Mouse (Mus musculus) mouse trophoblast stem cell (cell line): Measurements from ENCODE around the gene Cipc.

Source experiments
- in situ Hi-C, 2 experiments: fragments of 300-500 bp; cut with MseI, MboI; formaldehyde crosslinking; loops; 2 replicates in 1 of 2; 3 replicates in 1 of 2; pipeline ENCODE4 v1.15.1; 2025

The Cipc gene

DNA sequence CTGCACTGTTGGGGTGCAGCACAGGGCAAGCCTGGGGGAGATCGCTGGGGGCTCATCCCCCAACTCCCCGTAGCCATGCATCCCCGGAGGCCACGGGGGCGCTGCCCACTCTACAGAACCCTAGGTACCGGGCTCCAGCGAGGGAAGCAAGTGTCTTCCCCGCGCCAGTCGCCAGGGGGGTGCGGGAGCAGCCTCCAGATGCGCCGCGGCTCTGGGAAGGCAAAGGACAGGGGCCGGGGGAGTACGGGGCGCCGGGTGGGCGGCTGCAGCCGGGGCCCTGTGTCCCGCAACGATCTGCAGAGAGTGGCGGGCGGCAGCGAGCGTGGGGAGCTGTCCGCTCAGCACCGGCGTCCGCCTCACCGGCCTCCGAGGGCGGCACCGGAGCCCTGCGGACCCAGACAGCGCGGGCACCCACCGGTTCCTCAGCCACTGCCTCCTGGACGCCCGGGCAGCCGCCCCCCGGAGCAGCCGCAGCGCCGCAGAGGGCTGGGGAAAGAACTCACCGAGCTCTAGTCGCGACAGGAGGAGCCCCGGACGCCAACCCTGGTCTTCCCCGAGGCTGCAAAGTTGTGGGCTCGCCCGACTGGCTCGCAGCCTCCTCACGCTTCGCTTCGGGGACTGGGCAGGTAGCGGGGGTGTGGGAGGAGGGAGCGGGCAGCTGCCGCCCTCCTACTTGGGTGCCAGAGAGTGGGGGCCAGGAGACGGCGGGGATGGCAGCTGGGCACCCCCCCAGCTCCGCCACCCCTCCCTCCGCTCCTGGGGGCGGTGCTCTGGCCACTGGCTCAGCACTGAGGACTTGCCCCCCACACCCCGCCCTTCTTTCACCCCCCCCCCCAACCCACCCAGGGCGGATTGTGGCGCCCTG lies 43.3 kb downstream of the Cipc start, which contains the start of gene Zdhhc22:
Gene Zdhhc22, minus strand, starts transcription at position 541 of the 865 bp plus-strand sequence.
- in situ Hi-C loops, result no loop called here

DNA sequence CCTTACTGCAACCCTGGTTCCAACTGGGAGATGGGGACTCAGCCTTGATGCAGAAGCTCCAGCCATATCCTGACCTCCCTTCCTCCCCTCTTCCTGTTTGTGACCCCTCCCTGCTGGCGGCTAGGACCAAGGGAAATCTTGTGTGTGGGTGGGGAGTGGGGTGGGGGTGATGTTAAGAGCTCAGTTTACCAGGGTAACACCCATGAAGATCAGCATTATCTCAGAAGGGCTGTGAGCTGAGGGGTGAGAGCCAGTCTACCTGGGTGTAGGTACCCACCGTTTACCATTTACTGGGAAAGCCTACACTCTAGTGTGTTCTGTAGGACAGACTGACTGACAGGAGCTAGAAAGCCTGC lies 43.9 kb downstream of the Cipc start:
- in situ Hi-C loops, result no loop called here

DNA sequence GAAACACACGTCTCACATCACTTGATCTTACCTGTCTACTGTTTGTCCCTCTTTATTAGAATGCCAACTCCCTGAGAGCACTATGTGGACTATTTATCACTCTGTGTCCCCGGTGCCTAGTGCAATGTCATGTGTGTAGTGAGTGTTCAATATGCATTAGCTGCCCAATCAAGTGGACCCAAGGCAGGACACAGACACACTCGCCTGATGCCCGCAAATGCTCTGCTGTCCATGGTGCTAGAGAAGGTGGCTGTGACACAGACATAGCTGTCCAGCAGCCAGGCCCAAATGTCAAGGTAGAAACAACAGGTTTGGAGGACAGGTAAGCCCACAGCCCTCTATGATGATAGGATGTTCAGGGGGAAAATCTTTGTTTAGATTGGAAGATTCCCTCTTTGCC lies 47.3 kb downstream of the Cipc start:
- in situ Hi-C loops, result no loop called here

DNA sequence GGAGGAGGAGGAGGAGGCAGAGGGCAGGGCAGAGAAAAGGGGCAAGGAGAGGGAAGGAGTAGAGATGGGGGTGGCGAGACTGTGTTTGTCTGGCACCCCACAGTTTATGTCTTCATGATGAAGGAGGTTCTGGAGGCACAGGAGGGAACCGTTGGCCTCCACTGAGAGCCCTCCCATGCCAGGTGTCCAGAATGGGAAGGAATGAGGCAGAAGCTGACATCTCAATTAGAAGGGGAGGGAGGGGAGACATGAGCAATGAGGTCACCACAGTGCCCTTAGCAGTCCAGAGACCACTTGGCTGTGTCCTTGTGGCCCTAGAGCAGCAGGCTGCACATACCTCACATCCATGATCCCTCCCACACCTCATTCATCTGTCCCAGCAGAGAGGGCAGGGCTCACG lies 47.9 kb downstream of the Cipc start:
- in situ Hi-C loops, result loop anchor here in 1 of 2 experiments (5.0 kb wide), 1 partner anchor 58 kb away; no protein-coding TSS in a partner anchor

DNA sequence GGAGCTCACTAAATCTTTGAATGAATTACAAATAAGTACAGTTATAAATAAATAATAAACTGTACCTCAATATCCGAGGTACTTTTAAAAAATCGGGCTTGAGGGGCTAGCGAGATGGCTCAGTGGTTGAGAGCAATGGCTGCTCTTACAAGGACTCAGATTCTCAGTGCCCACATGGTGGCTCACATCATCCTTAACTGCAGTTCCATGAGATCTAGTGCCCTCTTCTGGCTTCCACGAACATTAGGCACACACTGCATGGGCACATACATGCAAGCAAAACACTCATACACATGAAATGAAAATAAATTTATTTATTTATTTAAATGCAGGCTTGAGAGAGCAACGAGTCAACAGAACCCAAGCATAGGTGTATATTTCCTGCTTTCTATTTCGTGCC lies 49.1 kb downstream of the Cipc start:
- in situ Hi-C loops, result loop anchor here in 1 of 2 experiments (5.0 kb wide), 1 partner anchor 56 kb away; no protein-coding TSS in a partner anchor

DNA sequence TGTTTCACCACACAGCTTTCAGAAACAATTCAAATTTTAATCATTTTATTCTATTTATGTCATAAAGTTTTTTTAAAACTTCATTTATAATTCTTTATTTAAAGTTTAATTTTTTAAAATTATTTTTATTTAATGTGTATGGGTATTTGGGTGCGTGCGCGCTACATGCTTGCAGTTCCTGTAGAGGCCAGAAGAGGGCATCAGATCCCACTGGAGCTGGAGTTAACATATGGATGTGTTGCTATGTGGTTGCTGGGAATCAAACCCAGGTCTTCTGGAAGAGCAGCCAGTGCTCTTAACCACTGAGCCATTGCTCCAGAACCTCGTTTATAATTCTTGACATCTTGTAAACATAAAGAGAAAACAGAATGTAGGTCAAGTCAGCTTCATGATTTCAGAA lies 51.9 kb downstream of the Cipc start:
- in situ Hi-C loops, result loop anchor here in 1 of 2 experiments (5.0 kb wide), 1 partner anchor 54 kb away; no protein-coding TSS in a partner anchor

DNA sequence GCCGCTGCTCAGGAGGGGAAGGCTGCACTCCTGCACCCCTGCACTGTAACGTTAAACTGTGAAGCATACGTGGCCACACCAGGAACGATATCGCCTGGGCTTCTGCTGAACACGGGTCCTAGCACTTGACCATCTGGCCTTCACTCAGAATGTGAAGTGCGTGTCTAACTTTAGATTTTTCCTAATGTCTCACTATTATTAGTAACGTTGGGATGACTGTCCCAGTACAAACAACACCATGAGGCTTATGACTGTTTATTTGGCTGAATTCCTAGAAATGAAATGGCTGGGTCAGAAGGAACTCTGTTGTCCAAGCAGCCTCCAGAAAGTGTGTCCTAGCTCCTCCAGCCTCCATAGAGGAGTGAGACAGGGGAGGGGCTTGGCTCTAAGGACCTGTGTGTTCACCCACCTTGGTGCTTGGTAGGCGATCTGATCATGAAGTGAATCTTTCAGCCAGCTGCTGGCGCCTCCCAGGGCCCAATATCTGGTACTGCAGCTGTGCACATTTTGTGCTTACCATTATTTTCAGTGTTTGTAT lies 52.5 kb downstream of the Cipc start:
- in situ Hi-C loops, result loop anchor here in 1 of 2 experiments (5.0 kb wide), 1 partner anchor 53 kb away; no protein-coding TSS in a partner anchor

DNA sequence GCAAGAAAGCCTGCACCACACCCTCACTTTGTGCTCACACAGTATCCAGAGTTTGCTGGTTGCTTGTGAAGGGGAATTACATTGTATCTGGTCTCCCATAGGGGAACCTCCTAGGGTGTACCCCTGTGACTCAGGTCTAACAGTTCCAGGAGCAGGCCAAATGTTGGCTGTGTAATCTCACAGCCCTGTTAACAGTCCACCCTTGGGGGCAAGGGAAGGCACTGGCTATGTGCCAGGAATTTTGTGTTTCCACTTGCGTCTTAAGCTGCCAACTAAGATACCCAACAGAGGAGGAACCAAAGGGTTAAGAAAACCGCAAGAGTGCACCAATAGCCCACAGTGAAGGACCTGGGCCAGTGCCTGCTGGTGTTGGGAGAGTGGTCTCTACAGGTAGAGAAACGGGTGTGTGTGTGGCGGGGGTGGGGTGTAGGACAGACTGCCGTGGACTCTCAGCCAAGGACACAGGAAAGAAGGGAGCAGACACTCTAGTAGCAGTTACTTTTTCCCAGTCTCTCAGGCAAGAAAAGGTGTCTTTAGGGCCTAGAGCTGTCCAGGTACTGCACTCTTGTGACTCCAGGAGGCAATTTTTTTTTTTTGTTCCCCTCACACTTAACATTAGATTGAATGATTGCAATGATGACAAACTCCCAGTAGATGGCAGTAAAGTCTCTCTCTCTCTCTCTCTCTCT lies 53.5 kb downstream of the Cipc start:
- in situ Hi-C loops, result no loop called here

DNA sequence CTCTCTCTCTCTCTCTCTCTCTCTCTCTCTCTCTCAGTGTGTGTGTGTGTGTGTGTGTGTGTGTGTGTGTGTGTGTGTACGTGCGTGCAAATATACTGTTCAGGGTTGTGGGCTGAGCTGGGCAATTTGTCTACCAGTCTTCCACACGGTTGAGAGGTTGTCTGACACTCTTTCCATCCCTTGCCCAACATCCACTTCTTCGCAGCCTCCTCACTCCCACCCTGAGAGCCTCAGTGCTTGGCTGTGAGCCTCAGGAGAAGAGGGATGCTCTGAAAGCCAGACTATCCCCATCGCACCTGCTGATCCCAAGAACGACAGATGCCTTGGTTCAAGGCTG lies 54.0 kb downstream of the Cipc start:
- in situ Hi-C loops, result no loop called here

DNA sequence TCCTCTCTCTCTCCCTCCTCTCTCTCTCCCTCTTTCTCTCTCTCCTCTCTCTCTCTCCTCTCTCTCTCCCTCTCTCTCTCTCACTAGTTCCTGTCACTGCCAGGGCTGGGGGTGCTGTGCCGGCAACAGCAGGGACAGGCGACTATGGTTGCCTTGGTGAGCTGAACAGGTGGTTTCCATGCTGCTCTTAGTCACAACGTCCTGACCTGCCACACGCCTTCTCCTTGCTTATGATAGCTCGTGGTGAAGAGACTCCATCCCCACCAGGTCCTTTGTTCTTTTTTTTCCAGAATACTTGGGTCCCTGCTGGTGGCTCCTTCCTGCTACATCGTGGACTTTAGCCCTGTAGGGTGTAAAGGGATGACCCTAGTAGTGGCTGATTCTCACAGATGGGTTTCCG lies 55.4 kb downstream of the Cipc start:
- in situ Hi-C loops, result no loop called here

DNA sequence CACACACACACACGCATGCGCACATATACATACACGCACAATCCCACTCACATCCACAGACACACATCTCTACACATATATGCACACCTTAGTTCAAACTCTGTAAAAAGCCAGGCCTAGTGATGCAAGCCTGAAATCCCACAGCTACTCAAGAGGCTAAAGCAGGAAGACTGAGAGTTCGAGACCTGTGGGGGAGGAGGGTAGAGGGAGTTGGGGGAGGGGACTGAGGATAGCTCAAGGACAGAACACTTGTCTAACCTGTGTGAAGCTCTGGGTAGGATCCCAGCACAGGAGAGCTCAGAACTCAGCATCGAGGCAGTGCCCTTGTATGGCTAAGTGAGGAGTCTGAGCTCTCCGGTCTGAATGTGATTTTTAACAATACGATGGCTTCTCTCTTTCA lies 56.0 kb downstream of the Cipc start:
- in situ Hi-C loops, result no loop called here

DNA sequence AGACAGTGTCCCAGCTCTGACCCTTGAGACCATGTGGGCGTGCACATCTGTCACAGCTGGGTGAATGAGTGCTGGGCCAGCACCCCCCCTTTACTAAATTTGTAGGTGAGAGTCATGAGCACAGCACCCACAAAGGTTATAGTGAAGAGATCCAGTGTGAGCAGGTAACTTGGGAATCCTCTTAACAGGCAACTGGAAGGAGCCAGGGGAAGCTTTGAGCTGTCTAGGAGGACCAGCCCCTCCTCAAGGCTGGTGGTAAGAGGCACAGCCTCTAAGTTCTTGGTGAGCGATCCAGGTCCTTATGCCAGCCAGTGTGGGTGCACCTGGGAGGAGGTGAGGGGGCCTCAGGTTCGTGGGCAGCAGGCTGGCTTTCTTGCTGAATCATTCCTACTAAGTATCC lies 56.8 kb downstream of the Cipc start:
- in situ Hi-C loops, result no loop called here

DNA sequence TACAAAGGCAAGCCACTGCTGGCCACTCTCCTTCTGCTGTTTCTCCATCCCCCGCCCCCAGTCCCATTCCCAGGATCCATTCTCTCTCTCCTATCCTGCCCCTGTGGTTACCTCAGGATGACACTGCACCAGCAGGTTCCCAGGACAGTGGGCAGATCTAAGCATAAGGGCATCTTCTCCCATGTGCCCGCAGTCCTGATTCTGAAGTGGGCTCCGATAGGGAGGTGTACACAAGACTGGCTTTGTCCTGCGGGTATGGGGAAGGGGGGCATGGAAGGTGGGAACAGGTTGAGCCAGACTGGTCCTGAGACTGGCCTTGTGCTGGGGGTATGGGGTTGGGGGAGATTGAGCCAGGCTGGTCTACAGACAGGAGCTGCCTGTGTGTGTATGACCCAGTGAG lies 57.8 kb downstream of the Cipc start:
- in situ Hi-C loops, result no loop called here
